Mouse (Mus musculus) heart, embryonic 12.5 days (tissue): Measurements from ENCODE around the gene Htr2a. TPM values are rescaled to one million over a fixed set of nuclear protein-coding genes. Genes with fewer than 3 reads are reported as not detected.

Source experiments
- ATAC-seq: fragments of 200-750 bp; cut with Nextera tagmentation; 2 replicates; pipeline ENCODE4 v1.8.0; 2017; ENCODE audit warnings: moderate TSS enrichment, moderate library complexity; ENCODE audit not compliant: insufficient number of reproducible peaks, low FRiP score
- H3K27ac ChIP-seq: fragments of 300-500 bp; sonication (generic); 2 replicates; pipeline ENCODE4 v1.5.1; 2016; ENCODE audit warnings: mild to moderate bottlenecking, moderate library complexity; ENCODE audit not compliant: poor library complexity, severe bottlenecking
- H3K27me3 ChIP-seq: fragments of 300-500 bp; sonication (generic); replicated peaks from 2 replicates; pipeline ENCODE4 v1.6.1; 2016; ENCODE audit warnings: mild to moderate bottlenecking, moderate library complexity
- H3K36me3 ChIP-seq: fragments of 300-500 bp; sonication (generic); 2 replicates; pipeline ENCODE4 v1.6.1; 2016; ENCODE audit warnings: mild to moderate bottlenecking, moderate library complexity
- H3K4me1 ChIP-seq: fragments of 300-500 bp; sonication (generic); replicated peaks from 2 replicates; pipeline ENCODE4 v1.6.1; 2016; ENCODE audit warnings: mild to moderate bottlenecking
- H3K4me2 ChIP-seq: fragments of 300-500 bp; sonication (generic); 2 replicates; pipeline ENCODE4 v1.6.1; 2016; ENCODE audit warnings: mild to moderate bottlenecking, moderate library complexity
- H3K4me3 ChIP-seq: fragments of 300-500 bp; sonication (generic); 2 replicates; pipeline ENCODE4 v1.5.1; 2016; ENCODE audit warnings: mild to moderate bottlenecking
- H3K9ac ChIP-seq: fragments of 300-500 bp; sonication (generic); 2 replicates; pipeline ENCODE4 v1.6.1; 2016; ENCODE audit warnings: mild to moderate bottlenecking, moderate library complexity
- H3K9me3 ChIP-seq: fragments of 300-500 bp; sonication (generic); replicated peaks from 2 replicates; pipeline ENCODE4 v1.6.1; 2016; ENCODE audit warnings: mild to moderate bottlenecking, moderate library complexity
- WGBS: fragments of 180-500 bp; shearing (Covaris S2); methylation state at CpG from one replicate; pipeline ENCODE4 v1.1.7; 2016; 5-methylcytosine and 5-hydroxymethylcytosine counted together
- polyA plus RNA-seq: library from polyadenylated mRNA; unstranded; fragments of >200 nt; fragmentation: Nextera tagmentation; extraction: Ambion mirVana; gene quantifications from 2 replicates; pipeline ENCODE4 v1.2.1, GENCODE M21; 2016

Htr2a gene
- polyA plus RNA-seq = 1.4 TPM in 2 replicates

DNA sequence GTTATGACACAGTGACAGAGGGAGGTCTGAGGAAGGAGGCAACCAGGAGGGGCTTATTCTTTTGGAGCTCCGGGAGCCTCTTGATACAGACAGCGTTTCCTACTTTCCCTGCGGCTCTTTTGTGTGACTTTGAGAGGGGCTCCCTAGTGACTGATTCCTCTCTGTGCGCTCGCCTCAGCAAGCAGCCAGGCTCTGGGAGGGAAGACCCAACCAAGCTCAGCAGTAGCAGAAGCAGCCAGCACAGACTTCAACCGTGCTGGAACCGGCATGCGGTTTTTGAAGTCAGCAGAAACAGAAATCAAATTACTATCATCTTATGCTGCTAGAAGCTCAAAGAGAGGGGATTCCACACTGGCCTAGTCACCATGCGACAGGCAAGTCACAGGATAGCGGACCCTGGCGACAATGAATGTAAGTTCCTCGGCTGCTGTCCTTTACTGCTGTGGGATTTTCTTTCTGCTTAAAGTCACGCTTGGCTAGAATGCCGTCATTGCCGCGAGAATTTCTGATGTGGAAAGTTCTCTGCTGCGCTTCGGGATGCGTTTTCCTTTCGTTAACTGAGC is at the start of gene Htr2a:
Htr2a (plus strand) TSS at position 22 of the 563 bp plus-strand sequence.
- peaks cover 12% of the 10 kb centered on the region; the same call in 1 of the 2 replicates for H3K27me3 ChIP-seq
- no peaks in the 10 kb centered on the region for H3K9me3 ChIP-seq
- 2% methylated on average over 20 of the region's 20 CpGs for WGBS
- H3K4me3 ChIP-seq = peak within 1 kb of the TSS; percentile 48
- H3K4me2 ChIP-seq = peak within 1 kb of the TSS; percentile 75
- peaks cover 12% of the 10 kb centered on the region for H3K4me1 ChIP-seq
- no peak within 1 kb of the TSS for H3K27ac ChIP-seq
- H3K36me3 ChIP-seq = no peaks in the 10 kb centered on the region
- H3K9ac ChIP-seq = peak within 1 kb of the TSS; percentile 63
- peak; percentile 34; the same call in 1 of the 2 replicates for ATAC-seq

DNA sequence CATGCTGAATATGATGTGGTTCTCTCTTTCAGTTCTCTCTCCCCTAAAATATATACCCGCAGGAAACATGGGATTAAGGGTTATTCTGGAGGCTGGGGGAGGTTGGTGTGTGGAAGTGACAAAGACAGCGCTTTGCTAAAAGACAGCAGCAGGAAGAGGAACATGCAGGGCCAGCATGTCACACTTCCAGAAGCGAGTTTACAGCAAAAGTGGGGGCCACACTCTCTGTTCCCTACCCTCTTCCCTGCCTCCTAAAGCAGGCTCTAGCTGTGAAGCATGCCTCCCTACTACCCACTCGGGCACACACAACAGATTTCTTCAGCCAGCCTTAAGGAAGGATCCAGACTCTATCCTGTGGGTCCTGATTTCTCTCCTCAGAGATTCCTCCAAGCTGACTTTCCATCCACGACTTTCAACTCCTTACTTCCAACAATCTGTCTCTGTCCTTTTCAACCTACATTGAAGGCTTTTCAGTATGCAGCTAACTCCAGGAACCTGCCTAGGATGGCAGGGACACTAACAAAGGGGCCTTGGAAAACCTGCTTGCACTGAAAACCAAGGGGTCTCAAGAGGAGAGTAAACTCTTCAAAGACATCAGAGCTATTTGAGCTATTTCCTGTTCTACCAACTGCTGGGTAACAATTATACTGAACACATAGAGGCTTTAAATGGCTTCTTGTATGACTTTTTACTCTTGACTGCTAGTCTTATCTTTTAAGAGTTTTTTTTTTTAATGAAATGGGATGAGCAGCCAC is 39.1 kb upstream of the Htr2a start:
- no peaks in the 10 kb centered on the region for H3K36me3 ChIP-seq
- no peak overlapping the region for H3K9ac ChIP-seq
- ATAC-seq = no peak
- no peaks in the 10 kb centered on the region for H3K4me1 ChIP-seq
- WGBS = 64% methylated on average over 5 of the region's 5 CpGs
- H3K4me3 ChIP-seq = no peak overlapping the region
- H3K27ac ChIP-seq = no peak overlapping the region
- H3K9me3 ChIP-seq = no peaks in the 10 kb centered on the region
- H3K4me2 ChIP-seq = no peak overlapping the region
- no peaks in the 10 kb centered on the region for H3K27me3 ChIP-seq

DNA sequence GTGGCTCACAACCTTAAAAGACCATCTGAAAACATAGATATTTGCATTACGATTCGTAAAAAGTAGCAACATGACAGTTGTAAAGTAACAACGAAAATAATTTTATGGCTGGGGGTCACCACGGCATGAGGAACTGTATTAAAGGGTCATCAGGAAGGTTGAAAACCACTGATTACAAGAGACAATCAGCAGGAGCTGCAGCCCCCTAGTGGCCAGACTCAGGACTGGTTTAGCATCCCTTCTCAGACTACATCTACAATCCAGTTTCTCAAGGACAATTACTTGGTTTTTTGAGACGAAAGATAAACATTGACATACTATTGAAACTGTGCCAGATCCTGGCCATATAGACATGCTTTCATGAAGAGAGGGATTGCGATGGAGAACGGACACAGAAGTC is 38.1 kb upstream of the Htr2a start:
- no peaks in the 10 kb centered on the region for H3K36me3 ChIP-seq
- H3K27me3 ChIP-seq = no peaks in the 10 kb centered on the region
- ATAC-seq = no peak
- 52% methylated on average over 7 of the region's 7 CpGs for WGBS
- H3K9ac ChIP-seq = no peak overlapping the region
- H3K4me3 ChIP-seq = no peak overlapping the region
- no peaks in the 10 kb centered on the region for H3K4me1 ChIP-seq
- H3K9me3 ChIP-seq = no peaks in the 10 kb centered on the region
- no peak overlapping the region for H3K27ac ChIP-seq
- no peak overlapping the region for H3K4me2 ChIP-seq

DNA sequence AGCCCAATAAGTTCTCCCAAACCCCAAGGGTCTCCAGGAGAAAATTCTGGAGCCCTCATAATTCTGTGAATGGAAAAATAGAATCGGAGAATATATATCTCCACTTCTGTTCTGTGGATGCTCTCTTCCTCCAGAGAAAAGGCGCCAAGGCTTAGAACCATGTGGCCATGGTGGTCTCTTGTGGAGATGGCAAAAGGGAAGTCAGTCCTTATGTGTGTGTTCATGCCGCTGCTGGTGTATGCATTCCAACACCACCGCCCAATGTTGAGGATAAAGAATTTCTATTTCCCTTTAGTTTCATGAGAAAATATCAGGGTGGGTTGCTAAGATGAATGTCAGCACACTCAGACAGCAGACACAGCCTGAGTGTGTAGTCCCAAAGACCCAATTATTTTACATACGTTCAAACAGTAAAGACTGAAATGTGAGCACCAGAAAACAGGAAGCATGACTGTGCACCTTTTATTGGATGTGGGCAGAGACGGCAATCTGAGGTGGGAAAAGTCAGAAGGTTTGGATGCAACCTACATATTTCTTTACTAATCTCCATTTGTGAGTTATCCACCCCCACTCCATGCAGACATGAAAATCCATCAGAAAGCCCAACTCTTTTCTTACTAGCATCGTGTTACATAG is 37.4 kb upstream of the Htr2a start:
- H3K4me2 ChIP-seq = no peak overlapping the region
- no peak overlapping the region for H3K9ac ChIP-seq
- ATAC-seq = no peak
- 78% methylated on average over 7 of the region's 7 CpGs for WGBS
- H3K36me3 ChIP-seq = no peaks in the 10 kb centered on the region
- H3K4me3 ChIP-seq = no peak overlapping the region
- H3K27ac ChIP-seq = no peak overlapping the region
- H3K9me3 ChIP-seq = no peaks in the 10 kb centered on the region
- H3K27me3 ChIP-seq = no peaks in the 10 kb centered on the region
- no peaks in the 10 kb centered on the region for H3K4me1 ChIP-seq

DNA sequence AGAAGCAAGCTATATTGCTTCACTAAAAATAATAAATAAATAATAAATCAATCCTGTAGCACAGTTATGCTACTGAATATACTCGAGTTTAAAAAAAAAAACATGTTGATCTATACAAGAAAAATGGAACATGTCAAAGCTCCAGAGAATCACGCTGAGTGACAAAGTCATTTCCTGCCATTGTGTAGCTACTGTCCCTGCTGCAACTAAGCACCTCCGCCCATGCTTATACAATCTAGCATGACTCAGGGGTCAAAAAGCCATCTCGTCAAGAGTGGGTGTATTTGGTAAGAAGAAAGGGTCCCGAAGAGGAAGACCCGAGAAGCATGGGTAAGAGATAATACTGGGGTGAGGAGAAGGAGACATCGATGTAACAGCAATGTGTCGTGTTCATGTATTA is 29.3 kb upstream of the Htr2a start:
- no peaks in the 10 kb centered on the region for H3K36me3 ChIP-seq
- H3K4me1 ChIP-seq = no peaks in the 10 kb centered on the region
- no peaks in the 10 kb centered on the region for H3K27me3 ChIP-seq
- no peak overlapping the region for H3K4me3 ChIP-seq
- no peak overlapping the region for H3K4me2 ChIP-seq
- no peak overlapping the region for H3K27ac ChIP-seq
- 49% methylated on average over 8 of the region's 8 CpGs for WGBS
- no peak for ATAC-seq
- no peaks in the 10 kb centered on the region for H3K9me3 ChIP-seq
- no peak overlapping the region for H3K9ac ChIP-seq

DNA sequence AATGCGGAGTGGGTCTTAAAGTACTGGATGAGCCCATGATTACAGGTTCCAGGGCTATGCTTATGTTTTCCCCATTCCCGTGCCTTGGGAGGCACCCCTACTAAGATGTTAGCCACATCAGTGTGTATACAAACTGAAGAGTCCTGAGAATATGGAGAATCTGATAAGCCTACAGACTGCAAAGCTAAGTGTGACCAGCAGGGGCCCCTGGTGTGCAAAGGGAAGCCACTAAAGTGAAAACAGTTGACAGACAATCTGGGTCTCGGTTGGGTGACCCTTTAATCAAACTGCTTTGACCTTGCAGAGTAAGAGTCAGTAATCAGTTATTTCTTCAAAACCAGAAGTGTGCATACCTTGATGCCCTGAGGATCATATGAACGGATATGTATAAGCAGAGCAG is 21.8 kb upstream of the Htr2a start:
- Histone ChIP-seq H3K4me2 (no peak overlapping the region), H3K9ac (no peak overlapping the region), H3K4me3 (no peak overlapping the region), H3K36me3 (no peaks in the 10 kb centered on the region), H3K4me1 (no peaks in the 10 kb centered on the region), H3K9me3 (0 out of 2 replicates have a peak, but pooled peaks cover 4% of the 10 kb centered on the region), H3K27ac (no peak overlapping the region), H3K27me3 (no peaks in the 10 kb centered on the region)
- no peak for ATAC-seq
- 62% methylated on average over 4 of the region's 4 CpGs for WGBS

DNA sequence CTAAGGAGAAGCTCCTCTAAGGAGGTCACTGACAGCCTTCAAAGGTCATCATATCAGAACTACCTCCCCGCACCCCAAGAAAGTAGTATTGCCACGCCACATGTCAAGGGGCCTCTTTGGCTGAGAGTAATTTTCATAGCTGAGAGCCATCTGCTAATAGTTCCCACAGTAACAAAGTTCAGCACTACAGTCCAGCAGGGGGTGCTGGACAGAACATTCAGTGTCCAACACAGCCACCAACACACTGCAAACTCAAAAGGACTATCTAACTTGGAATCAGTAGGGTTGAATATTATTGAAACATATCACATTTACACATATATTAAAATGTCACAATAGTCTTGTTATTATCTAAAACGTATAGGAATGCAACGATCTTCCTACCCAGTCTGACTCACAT is 2.6 kb upstream of the Htr2a start:
- Histone ChIP-seq H3K27me3 (peaks cover 6% of the 10 kb centered on the region; the same call in 1 of the 2 replicates), H3K4me2 (no peak overlapping the region), H3K36me3 (no peaks in the 10 kb centered on the region), H3K27ac (no peak overlapping the region), H3K9ac (no peak overlapping the region), H3K4me1 (peaks cover 12% of the 10 kb centered on the region), H3K9me3 (no peaks in the 10 kb centered on the region), H3K4me3 (no peak overlapping the region)
- 76% methylated on average over 4 of the region's 4 CpGs for WGBS
- ATAC-seq = no peak

DNA sequence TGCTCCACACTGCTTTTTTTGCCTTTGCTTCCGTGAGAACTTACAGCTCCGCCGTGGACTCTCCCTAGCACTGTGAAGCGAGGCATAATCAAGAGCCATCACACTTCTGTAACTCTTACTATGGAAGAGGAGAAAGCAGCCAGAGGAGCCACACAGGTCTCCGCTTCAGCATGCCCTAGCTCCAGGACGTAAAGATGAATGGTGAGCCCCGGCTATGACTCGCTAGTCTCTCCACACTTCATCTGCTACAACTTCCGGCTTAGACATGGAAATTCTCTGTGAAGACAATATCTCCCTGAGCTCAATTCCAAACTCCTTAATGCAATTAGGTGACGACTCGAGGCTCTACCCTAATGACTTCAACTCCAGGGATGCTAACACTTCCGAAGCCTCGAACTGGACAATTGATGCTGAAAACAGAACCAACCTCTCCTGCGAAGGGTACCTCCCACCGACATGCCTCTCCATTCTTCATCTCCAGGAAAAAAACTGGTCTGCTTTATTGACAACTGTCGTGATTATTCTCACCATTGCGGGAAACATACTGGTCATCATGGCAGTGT is 1.1 kb downstream of the Htr2a start:
- no peak for ATAC-seq
- Histone ChIP-seq H3K36me3 (no peaks in the 10 kb centered on the region), H3K27ac (no peak overlapping the region), H3K27me3 (peaks cover 12% of the 10 kb centered on the region; the same call in 1 of the 2 replicates), H3K4me3 (peak overlapping the region; percentile 48), H3K9ac (peak overlapping the region; percentile 63), H3K4me2 (peak overlapping the region; percentile 75), H3K4me1 (peaks cover 21% of the 10 kb centered on the region), H3K9me3 (no peaks in the 10 kb centered on the region)
- WGBS = 25% methylated on average over 17 of the region's 17 CpGs

DNA sequence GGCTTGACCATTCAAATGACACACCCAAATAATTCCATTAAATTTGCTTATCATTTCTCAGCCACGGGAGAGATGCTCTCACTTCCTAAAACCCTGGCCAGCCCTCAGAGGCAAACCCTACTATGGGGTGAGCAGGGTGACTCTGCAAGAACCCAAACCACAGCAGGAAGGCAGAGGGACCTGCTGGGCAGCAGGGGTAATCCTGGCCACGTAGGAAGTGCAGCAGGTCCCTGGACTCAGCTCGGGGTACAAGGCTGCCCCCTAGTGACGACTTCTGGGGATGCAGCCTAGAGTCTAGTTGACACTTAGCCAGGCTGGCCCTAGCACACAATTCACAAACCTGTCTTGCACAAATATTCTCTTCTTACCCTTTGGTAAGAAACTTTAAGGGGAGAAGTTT is 2.7 kb downstream of the Htr2a start:
- Histone ChIP-seq H3K4me3 (peak overlapping the region; percentile 14; the same call in 1 of the 2 replicates), H3K36me3 (no peaks in the 10 kb centered on the region), H3K9me3 (no peaks in the 10 kb centered on the region), H3K27me3 (peaks cover 12% of the 10 kb centered on the region; the same call in 1 of the 2 replicates), H3K9ac (no peak overlapping the region), H3K4me1 (peaks cover 29% of the 10 kb centered on the region), H3K27ac (no peak overlapping the region), H3K4me2 (peak overlapping the region; percentile 47)
- ATAC-seq = no peak
- WGBS = 1% methylated on average over 4 of the region's 4 CpGs

DNA sequence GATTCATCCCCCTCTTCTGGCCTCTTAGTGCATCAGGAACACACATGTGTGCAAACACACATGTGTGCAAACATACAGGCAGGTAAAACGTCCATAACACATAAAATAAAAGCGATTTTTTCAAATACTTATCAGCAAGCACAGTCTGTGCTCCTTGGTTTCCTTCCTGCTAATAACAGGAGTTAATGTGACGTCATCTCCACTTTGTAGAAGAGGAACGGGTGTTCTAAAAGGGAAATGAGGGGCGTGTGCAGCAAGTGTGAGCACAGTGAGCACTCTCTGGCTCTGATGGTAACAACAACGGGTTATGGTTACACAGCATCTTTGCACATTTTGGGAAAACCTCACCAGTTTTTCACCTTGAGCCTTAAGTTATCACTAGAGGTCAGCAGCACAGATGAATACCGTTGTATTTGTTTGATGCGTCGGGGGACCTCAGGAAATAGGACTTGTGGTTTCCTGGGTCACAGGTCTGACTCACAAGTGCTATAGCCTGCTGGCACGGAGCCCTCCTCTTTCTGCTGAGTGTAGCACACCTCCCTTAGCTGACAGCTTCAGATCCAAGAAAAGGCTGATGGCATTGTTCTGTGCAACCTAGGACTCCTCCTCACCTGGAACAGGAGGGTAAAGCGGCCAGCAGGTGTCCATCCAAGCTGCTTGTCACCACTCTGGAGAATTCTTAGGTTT is 5.6 kb downstream of the Htr2a start:
- H3K9me3 ChIP-seq = no peaks in the 10 kb centered on the region
- H3K4me3 ChIP-seq = no peak overlapping the region
- peaks cover 7% of the 10 kb centered on the region; the same call in 1 of the 2 replicates for H3K27me3 ChIP-seq
- H3K27ac ChIP-seq = no peak overlapping the region
- no peaks in the 10 kb centered on the region for H3K36me3 ChIP-seq
- ATAC-seq = peak; percentile 37; the same call in 1 of the 2 replicates
- peaks cover 28% of the 10 kb centered on the region for H3K4me1 ChIP-seq
- H3K9ac ChIP-seq = peak overlapping the region; percentile 6; the same call in 1 of the 2 replicates
- whole genome bisulfite sequencing = 46% methylated on average over 11 of the region's 11 CpGs
- H3K4me2 ChIP-seq = peak overlapping the region; percentile 16; the same call in 1 of the 2 replicates
